Mouse (Mus musculus): ENCODE measurements around the gene Tenm4.

GRCm38 (mm10) chr7:96753335-96754095 is 582.5 kb downstream of the Tenm4 start:
- TF ChIP-seq CTCF (IDR thresholded peaks at IDR 0.05; ENCODE audit: low read depth, low read length) = no peak
- TF ChIP-seq POLR2A (IDR thresholded peaks at IDR 0.05; ENCODE audit: extremely low read depth, insufficient read depth, low read length) = no peak

All from liver, adult 2 months (tissue).